Mouse (Mus musculus): Measurements from ENCODE around the gene Pik3cd. TPM values are rescaled to one million over a fixed set of nuclear protein-coding genes. Genes with fewer than 3 reads are reported as not detected.

Pik3cd gene
- polyA plus RNA-seq, 1 experiment from 2014 or later, result 5.0 TPM

DNA sequence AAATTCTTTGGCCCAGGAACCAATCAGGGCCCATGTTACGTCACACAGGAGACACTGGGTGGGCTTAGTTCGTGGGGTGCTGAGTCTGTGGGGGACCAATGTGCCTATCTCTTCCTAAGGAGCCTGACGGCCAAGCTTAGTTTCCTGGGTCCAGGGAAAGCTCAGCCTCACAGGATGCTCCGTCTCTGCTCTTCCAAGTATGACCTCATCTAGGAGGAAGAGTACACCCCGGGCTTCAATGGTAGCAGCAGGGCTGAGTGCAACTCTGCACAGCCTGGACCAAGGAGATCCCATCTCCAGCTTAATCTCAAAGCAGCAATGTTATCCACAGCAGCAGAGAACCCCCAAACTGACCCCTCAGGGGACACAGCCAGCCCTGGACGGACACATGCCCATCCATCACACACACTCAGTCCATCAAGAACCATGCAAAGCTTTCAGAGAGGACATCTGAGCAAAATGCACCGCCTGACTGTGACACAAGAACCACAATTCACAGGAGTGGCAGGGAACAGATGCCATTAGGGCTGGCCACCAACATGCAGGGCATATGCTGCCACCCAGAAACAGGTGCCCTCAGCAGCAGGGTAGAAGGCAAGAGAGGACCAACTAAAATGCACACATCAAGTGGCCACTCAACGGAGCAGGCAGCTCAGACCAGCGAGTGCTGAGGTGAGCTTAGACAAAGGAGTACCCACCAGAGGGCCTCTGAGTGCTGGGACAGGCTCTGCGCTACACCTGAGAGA lies 32.5 kb upstream of the Pik3cd start:
- H3K36me3 ChIP-seq, result peaks cover 25% of the 10 kb centered on the region
- H3K4me1 ChIP-seq, result peaks cover 45% of the 10 kb centered on the region
- WGBS, result 82% methylated on average over 10 of the region's 10 CpGs

DNA sequence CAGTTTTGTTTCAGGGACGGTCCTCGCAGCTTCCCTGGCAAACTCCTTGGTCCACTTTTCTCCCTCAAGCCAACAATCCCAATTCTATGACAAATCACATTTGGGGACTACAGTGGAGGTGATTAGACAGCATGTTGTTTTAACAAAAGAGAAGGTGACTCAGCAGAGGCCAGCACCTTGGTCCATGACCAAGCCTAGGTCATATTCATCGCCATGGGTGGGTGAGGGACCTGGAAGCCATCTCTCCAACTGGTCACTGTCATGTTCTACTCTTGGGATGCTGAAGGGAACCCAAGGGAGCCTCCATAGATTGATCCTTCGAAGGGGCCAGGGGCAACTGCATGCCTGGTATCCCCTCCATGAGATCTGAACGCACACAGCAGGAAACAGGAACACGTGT lies 31.9 kb upstream of the Pik3cd start:
- Histone ChIP-seq H3K4me2 (replicated peaks) (no peak overlapping the region), H3K9ac (no peak overlapping the region), H3K36me3 (peaks cover 32% of the 10 kb centered on the region), H3K9me3 (no peaks in the 10 kb centered on the region), H3K4me1 (peaks cover 45% of the 10 kb centered on the region), H3K27ac (no peak overlapping the region), H3K4me3 (no peak overlapping the region), H3K27me3 (no peaks in the 10 kb centered on the region)
- ATAC-seq (ENCODE audit: low FRiP score, low read depth), result no peak
- WGBS, result 80% methylated on average over 6 of the region's 6 CpGs

More for the DNA sequence above, 32.5 kb upstream of the Pik3cd start:
- Histone ChIP-seq H3K9ac (no peak overlapping the region), H3K4me3 (no peak overlapping the region), H3K27ac (no peak overlapping the region), H3K4me2 (replicated peaks) (no peak overlapping the region), H3K27me3 (no peaks in the 10 kb centered on the region), H3K9me3 (no peaks in the 10 kb centered on the region)
- ATAC-seq (ENCODE audit: low FRiP score, low read depth), result no peak

DNA sequence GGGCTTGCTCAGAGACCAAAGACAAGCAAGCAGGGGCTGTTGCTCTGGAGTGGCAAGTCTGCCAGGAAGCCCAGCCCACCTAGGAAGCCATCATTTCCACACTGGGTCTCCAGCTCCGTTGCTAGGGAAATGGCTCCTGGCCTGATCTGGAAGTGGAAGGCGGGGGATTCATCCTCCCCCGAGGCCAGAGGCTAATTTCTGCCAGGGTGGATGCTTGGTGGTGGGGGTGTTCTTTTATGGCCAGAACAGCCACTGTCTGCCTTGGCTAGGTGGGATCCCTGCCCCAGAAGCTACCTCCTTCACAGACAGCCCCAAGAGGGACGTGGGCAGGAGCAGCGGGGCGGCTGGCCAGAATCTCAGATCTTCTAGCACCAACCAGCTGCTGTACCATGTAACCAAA lies 31.4 kb upstream of the Pik3cd start:
- WGBS, result 37% methylated on average over 6 of the region's 6 CpGs

DNA sequence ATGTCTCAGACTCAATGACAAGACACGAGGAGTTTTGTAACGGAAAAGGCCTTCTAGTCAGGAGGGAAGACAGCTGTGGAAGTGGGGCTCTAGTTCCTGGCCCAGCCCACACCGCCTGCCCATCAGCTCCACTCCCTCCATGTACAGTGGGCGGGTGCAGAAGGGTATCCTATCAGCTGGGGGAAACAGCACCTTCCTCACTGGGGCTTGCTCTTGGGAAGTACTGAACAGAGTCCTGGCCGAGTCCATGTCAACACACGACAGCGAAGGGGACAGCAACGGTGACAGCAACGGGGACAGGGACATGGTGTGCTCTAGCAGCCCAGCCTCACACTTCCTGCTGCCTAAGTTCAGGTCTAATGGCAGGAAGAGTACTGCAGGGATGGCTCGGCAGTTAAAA lies 30.4 kb upstream of the Pik3cd start:
- Histone ChIP-seq H3K27ac (peak overlapping the region; percentile 48; the same call in 1 of the 2 replicates), H3K9me3 (no peaks in the 10 kb centered on the region), H3K4me2 (replicated peaks) (no peak overlapping the region), H3K4me1 (peaks cover 45% of the 10 kb centered on the region), H3K4me3 (no peak overlapping the region), H3K27me3 (no peaks in the 10 kb centered on the region), H3K9ac (no peak overlapping the region), H3K36me3 (peaks cover 43% of the 10 kb centered on the region)
- ATAC-seq (ENCODE audit: low FRiP score, low read depth), result no peak
- 75% methylated on average over 10 of the region's 10 CpGs for WGBS

More for the DNA sequence above, 31.4 kb upstream of the Pik3cd start:
- Histone ChIP-seq H3K4me3 (no peak overlapping the region), H3K9ac (peak overlapping the region; percentile 36; the same call in 1 of the 2 replicates), H3K9me3 (no peaks in the 10 kb centered on the region), H3K36me3 (peaks cover 37% of the 10 kb centered on the region), H3K4me1 (peaks cover 45% of the 10 kb centered on the region), H3K27ac (peak overlapping the region; percentile 48; the same call in 1 of the 2 replicates), H3K4me2 (replicated peaks) (0 out of 2 replicates have a peak overlapping the region, but pooled peaks have one; percentile 14), H3K27me3 (no peaks in the 10 kb centered on the region)
- ATAC-seq (ENCODE audit: low FRiP score, low read depth), result no peak

DNA sequence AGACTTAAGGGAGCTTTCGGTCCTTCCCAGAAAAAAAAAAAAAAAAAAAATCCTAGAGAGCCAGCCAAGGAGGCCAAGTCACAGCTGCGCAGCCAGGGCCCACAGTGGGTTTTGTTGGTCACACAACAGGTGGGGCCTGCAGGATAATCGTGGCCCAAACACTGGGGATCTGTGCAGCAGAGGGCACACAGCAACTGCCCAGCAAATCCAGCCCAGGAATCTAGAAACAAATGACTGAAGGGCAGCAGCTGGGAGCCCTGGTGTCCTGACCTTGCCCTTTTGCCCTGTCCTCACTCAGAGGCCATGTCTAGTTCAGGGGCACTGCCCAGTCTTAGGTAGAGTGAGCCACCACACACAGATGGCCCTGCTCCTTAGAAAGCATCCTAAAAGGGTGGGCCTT lies 29.9 kb upstream of the Pik3cd start:
- Histone ChIP-seq H3K27me3 (no peaks in the 10 kb centered on the region), H3K4me1 (peaks cover 45% of the 10 kb centered on the region), H3K4me3 (no peak overlapping the region), H3K9ac (no peak overlapping the region), H3K27ac (peak overlapping the region; percentile 48; the same call in 1 of the 2 replicates), H3K9me3 (no peaks in the 10 kb centered on the region), H3K36me3 (peaks cover 48% of the 10 kb centered on the region), H3K4me2 (replicated peaks) (no peak overlapping the region)
- 80% methylated on average over 3 of the region's 3 CpGs for WGBS
- ATAC-seq (ENCODE audit: low FRiP score, low read depth), result no peak

DNA sequence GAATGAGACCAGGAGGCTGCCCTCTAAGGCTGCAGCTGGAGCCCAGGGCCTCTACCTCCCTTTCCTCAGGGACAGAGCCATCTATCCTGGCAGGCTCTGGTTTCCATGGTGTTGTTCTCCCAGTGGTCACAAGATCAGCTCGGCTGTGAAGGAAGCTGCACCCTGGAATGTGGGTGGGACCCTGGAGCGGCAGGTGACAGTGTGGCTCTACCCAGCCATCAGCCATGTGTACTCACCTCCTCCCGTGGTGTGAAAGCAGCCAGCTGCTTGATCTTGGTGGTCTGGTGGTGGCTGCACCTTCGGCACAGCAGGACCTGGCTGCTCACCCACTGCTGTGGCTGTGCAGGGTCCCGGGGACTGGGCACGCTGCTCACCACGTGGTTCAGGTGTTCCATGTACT lies 28.5 kb upstream of the Pik3cd start:
- Histone ChIP-seq H3K9me3 (no peaks in the 10 kb centered on the region), H3K27ac (no peak overlapping the region), H3K36me3 (peaks cover 63% of the 10 kb centered on the region), H3K4me2 (replicated peaks) (no peak overlapping the region), H3K4me3 (no peak overlapping the region), H3K4me1 (peaks cover 32% of the 10 kb centered on the region), H3K9ac (no peak overlapping the region), H3K27me3 (no peaks in the 10 kb centered on the region)
- no peak for ATAC-seq (ENCODE audit: low FRiP score, low read depth)
- 76% methylated on average over 7 of the region's 7 CpGs for WGBS

DNA sequence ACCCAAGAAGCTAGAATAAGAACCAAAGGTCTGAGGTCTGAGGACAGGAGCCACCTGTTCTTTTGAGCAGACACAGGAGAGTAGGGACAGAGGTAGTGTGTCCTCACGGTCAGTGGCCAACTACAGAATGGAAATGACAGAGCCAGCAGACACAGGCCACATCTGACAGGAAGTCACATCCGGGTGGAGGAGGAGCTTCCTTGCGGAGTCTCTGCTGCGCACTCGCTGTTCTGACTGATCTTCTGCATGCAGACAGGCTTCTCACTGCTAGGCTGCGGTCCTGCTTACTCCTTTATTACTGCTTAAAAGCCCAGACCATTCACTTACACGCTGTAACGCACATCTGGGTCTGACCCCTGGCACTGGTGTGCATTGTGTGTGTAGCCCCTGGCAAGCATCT lies 26.4 kb upstream of the Pik3cd start:
- WGBS, result 75% methylated on average over 8 of the region's 8 CpGs
- Histone ChIP-seq H3K4me2 (replicated peaks) (no peak overlapping the region), H3K4me1 (peaks cover 12% of the 10 kb centered on the region), H3K9ac (no peak overlapping the region), H3K9me3 (no peaks in the 10 kb centered on the region), H3K4me3 (no peak overlapping the region), H3K36me3 (peaks cover 77% of the 10 kb centered on the region), H3K27ac (no peak overlapping the region), H3K27me3 (no peaks in the 10 kb centered on the region)
- no peak for ATAC-seq (ENCODE audit: low FRiP score, low read depth)

DNA sequence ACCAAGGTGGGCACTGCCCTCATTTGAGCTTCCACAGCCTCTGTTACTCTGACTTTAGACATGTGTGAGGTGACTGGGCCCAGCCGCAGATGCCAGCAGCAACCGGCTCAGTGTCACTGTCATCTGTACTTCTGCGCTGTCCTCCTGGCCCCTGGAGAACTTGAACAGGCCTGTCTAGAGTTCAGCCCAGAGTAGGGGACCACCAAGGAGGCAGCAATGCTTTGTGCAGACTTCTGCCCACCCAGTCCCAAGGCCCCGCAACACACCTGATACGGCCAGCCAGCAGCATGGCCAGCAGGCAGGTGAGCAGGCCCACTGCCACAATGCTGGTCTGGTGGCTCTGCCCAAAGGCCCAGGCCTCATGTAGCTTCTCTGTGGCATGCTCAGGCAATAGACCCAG lies 25.3 kb upstream of the Pik3cd start:
- no peaks in the 10 kb centered on the region for H3K27me3 ChIP-seq
- no peak overlapping the region for H3K9ac ChIP-seq
- no peaks in the 10 kb centered on the region; the same call in 1 of the 2 replicates for H3K4me1 ChIP-seq
- 96% methylated on average over 5 of the region's 5 CpGs for WGBS
- no peak overlapping the region for H3K4me3 ChIP-seq
- H3K4me2 ChIP-seq (replicated peaks), result no peak overlapping the region
- no peak overlapping the region for H3K27ac ChIP-seq
- H3K36me3 ChIP-seq, result peaks cover 89% of the 10 kb centered on the region
- ATAC-seq (ENCODE audit: low FRiP score, low read depth), result no peak
- H3K9me3 ChIP-seq, result no peaks in the 10 kb centered on the region

DNA sequence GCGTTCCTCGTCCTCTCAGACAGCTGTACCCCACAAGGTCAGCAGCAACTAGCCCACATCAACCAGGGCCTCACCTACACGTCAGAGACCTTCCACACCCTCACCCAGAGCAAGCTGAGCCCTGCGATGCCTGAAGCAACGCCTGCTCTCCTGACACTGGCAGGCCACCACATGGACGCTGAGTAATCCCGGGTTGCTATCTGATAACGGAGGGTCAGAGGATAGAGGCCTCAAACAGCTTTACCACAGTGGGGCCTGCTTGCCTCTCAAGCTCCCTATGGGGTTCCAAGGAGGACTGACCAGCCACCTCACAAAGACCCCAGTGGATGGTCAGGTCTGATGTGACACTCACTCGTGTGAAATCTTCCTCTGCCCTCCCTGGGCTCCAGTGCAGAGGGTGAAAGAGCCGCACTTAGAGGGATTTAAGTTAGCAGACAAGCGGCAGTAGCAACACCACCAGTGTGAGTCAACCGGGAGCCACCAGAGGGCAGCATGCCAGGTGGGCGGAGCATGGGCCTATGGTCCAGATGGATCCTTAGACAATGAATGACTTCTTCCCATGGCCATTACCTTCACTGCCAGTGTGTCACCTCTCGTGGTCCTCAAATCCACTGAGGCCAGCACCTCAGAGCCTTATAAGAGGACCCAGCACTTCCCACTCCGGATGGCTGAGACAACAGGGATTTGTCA lies 23.4 kb upstream of the Pik3cd start:
- WGBS, result 76% methylated on average over 15 of the region's 15 CpGs
- no peaks in the 10 kb centered on the region for H3K27me3 ChIP-seq

DNA sequence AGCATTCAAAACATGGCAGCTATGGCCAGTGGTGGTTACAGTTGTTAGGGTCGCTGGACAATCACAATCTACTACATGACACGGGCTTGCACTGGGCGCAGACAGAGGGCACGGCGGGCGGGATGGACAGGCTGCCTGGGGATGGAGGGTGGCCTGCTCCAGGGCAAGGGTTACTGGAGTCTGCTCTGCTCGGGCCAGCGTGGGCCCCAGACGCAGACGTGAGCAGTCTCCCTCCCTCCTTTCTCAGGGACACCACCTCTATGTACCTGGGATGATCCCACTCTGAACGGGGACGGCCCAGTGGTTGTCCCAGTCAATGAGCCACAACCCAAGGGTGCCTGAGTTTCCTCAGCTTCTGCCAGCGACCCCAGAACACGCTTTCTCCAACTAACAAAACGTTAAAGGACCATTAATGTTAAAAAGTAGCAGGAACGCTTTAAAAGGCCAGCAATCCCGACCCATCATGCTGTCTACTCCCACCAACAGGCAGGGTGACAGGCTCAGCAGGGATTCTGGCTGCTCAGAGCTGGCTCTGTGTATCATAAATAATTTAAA lies 22.6 kb upstream of the Pik3cd start:
- Histone ChIP-seq H3K36me3 (peaks cover 97% of the 10 kb centered on the region), H3K9me3 (no peaks in the 10 kb centered on the region), H3K4me2 (replicated peaks) (no peak overlapping the region), H3K27me3 (no peaks in the 10 kb centered on the region), H3K27ac (no peak overlapping the region), H3K4me3 (no peak overlapping the region), H3K4me1 (no peaks in the 10 kb centered on the region; the same call in 1 of the 2 replicates), H3K9ac (no peak overlapping the region; the same call in 1 of the 2 replicates)
- ATAC-seq (ENCODE audit: low FRiP score, low read depth), result no peak
- 89% methylated on average over 17 of the region's 17 CpGs for WGBS

More for the DNA sequence above, 23.4 kb upstream of the Pik3cd start:
- Histone ChIP-seq H3K9ac (no peak overlapping the region), H3K4me3 (no peak overlapping the region), H3K4me2 (replicated peaks) (no peak overlapping the region), H3K9me3 (no peaks in the 10 kb centered on the region), H3K36me3 (peaks cover 97% of the 10 kb centered on the region), H3K27ac (no peak overlapping the region), H3K4me1 (no peaks in the 10 kb centered on the region; the same call in 1 of the 2 replicates)
- no peak for ATAC-seq (ENCODE audit: low FRiP score, low read depth)

DNA sequence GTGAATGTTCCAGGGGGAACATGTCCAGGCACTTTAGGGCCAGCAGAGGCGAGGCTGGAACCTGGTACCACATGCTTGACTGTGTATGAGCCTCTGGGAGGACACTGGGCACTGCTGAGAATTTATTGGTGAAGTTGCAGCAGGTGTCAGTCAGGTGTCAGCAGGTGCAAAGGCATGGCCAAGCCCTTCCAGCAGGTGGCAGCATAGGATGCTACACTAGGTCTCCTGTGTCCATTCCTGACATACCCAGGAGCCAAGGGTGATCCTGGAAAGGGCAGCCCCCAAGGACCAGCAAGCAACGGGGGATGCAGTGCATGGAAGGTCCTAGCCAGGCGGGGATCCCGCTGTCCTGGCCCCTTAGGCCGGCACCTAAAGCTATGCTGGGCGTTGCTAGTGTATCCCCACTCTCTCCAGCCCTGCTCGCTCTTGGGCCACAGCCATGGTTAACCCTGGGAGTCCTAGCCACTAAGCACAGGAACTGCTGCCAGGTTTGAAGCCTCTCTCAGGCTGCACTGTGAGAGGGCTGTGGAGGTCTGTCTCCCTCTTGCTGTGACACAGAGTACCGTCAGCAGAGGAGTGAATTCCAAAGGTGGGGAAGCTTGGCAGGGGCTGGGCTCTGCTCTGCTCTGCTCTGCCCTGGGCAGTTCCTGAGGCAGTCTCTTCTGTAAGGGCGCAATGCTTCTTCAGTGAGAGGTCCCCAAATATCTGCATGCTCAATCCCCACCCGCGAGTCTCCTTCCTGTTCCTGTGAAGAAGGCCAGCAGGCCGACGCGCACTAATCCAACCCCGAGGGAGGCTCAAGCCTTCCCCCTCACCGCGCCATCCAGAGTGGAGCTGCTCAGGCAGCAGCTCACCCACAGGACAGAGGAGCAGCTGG lies 21.7 kb upstream of the Pik3cd start:
- Histone ChIP-seq H3K9me3 (no peaks in the 10 kb centered on the region), H3K9ac (peak overlapping the region; percentile 13; the same call in 1 of the 2 replicates), H3K36me3 (peaks cover 97% of the 10 kb centered on the region), H3K4me2 (replicated peaks) (no peak overlapping the region), H3K4me1 (no peaks in the 10 kb centered on the region; the same call in 1 of the 2 replicates), H3K27me3 (no peaks in the 10 kb centered on the region), H3K4me3 (no peak overlapping the region), H3K27ac (no peak overlapping the region)
- 79% methylated on average over 17 of the region's 17 CpGs for WGBS
- ATAC-seq (ENCODE audit: low FRiP score, low read depth), result peak; percentile 34; the same call in 1 of the 2 replicates
